8 mouse cellular contexts compared by ENCODE assay signal in the genomic region with DNA sequence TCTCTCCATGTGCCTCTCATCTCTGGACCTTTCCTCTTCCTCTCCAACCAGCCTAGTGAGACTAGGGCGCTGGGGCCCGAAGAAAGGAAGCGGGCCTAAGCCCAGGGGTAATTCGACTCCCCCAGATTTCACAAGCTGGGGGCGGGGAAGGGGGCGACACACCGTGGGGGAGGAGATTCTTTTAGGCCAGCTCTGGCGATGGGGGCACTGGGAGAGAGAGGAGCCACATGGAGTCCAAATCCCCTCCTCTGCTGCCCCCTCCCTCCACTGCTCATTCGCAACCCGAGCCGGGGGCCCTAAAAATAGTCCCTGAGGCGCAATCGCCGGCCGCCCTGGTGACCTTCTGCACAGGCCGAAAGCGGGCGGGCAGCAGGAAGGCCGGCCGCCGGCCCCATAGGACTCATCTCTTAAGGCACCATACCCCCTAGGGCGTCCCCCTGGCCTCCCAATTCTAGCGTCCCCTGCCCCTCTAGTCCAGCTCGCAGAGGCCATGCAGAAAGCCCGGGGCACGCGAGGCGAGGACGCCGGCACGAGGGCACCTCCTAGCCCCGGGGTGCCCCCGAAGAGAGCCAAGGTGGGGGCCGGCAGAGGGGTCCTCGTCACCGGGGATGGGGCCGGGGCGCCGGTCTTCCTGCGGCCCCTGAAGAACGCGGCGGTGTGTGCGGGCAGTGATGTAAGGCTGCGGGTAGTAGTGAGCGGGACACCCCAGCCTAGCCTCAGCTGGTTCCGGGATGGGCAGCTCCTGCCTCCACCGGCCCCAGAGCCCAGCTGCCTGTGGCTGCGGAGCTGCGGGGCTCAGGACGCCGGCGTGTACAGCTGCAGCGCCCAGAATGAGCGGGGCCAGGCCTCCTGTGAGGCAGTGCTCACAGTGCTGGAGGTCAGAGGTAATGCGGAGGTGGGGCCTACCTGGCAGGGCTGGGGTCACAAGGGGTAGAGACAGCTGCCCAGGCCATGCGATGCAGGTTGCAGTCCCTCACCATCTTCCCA. TPM values are rescaled to one million over a fixed set of nuclear protein-coding genes. Genes with fewer than 3 reads are reported as not detected.
DNase-seq lines count a peak whose midpoint lies in the region; ATAC-seq and TF ChIP-seq lines count a peak whose summit lies in the region.

A gene (plus strand): TSS at position 348 of the 987 bp plus-strand sequence.

- no peak for TF ChIP-seq CTCF in layer of hippocampus, adult 2 months (conservative IDR thresholded peaks at IDR 0.05)
- TF ChIP-seq CTCF in intestine, postnatal 0 days (IDR thresholded peaks at IDR 0.05; ENCODE audit: low read depth) = no peak

- H3K4me1 ChIP-seq in brown adipose tissue, adult 24 weeks (ENCODE audit: control insufficient read depth, insufficient read depth, insufficient read length, low read length) = peaks cover 4% of the 10 kb centered on the region; the same call in 1 of the 2 replicates
- no peaks in the 10 kb centered on the region for H3K4me1 ChIP-seq in intestine, postnatal 0 days (replicated peaks; ENCODE audit: control insufficient read depth, insufficient read depth, low read length)
- H3K4me1 ChIP-seq in midbrain, embryonic 14.5 days (ENCODE audit: control insufficient read depth, insufficient read depth, low read length) = peaks cover 24% of the 10 kb centered on the region; the same call in 1 of the 2 replicates

- WGBS in intestine, postnatal 0 days = 27% methylated on average over 57 of the region's 57 CpGs
- WGBS in midbrain, embryonic 14.5 days = 9% methylated on average over 57 of the region's 57 CpGs

- no peak for DNase-seq in layer of hippocampus, adult 2 months (ENCODE audit: low spot score in 2 of 2)
- no peak for DNase-seq in layer of hippocampus, adult 11-12 months (ENCODE audit: low spot score)
- no peak for DNase-seq in midbrain, embryonic 14.5 days
- DNase-seq in thymus, adult 18-20 months = no peak

- peak; percentile 25; the same call in 1 of the 2 replicates for ATAC-seq in granulocyte monocyte progenitor cell, adult 5-6 weeks (replicated peaks; ENCODE audit: poor library complexity, severe bottlenecking)
- no peak for ATAC-seq in intestine, postnatal 0 days
- ATAC-seq in midbrain, embryonic 14.5 days (ENCODE audit: low FRiP score, low TSS enrichment) = peak; percentile 46; the same call in 1 of the 2 replicates
- no peak for ATAC-seq in erythroblast, adult 5-6 weeks (replicated peaks; ENCODE audit: low FRiP score, poor library complexity, severe bottlenecking)

- H3K9ac ChIP-seq in intestine, postnatal 0 days (ENCODE audit: low read depth, low read length) = no peak within 1 kb of the TSS
- H3K9ac ChIP-seq in midbrain, embryonic 14.5 days (replicated peaks; ENCODE audit: low read length) = peak within 1 kb of the TSS; percentile 4; the same call in 1 of the 2 replicates

- H3K9me3 ChIP-seq in intestine, postnatal 0 days (ENCODE audit: control insufficient read depth) = no peaks in the 10 kb centered on the region
- no peaks in the 10 kb centered on the region for H3K9me3 ChIP-seq in midbrain, embryonic 14.5 days (ENCODE audit: control insufficient read depth, low read length)

- no peak within 1 kb of the TSS for H3K27ac ChIP-seq in layer of hippocampus, adult 2 months
- H3K27ac ChIP-seq in brown adipose tissue, adult 24 weeks (replicated peaks; ENCODE audit: low read depth, low read length) = peak within 1 kb of the TSS; percentile 36
- no peak within 1 kb of the TSS for H3K27ac ChIP-seq in intestine, postnatal 0 days (ENCODE audit: low read depth, low read length)
- H3K27ac ChIP-seq in midbrain, embryonic 14.5 days (replicated peaks; ENCODE audit: low read depth, low read length) = no peak within 1 kb of the TSS

- H3K27me3 ChIP-seq in intestine, postnatal 0 days (replicated peaks; ENCODE audit: control insufficient read depth, insufficient read depth, low read length) = peaks cover 13% of the 10 kb centered on the region; the same call in 1 of the 2 replicates
- peaks cover 2% of the 10 kb centered on the region for H3K27me3 ChIP-seq in midbrain, embryonic 14.5 days (ENCODE audit: control insufficient read depth, insufficient read depth, low read length)

- no peaks in the 10 kb centered on the region for H3K36me3 ChIP-seq in intestine, postnatal 0 days (ENCODE audit: control insufficient read depth, insufficient read depth)
- H3K36me3 ChIP-seq in midbrain, embryonic 14.5 days (ENCODE audit: control insufficient read depth, insufficient read depth, low read length) = no peaks in the 10 kb centered on the region

- H3K4me2 ChIP-seq in intestine, postnatal 0 days (replicated peaks; ENCODE audit: low read depth) = peak within 1 kb of the TSS; percentile 24; the same call in 1 of the 2 replicates
- H3K4me2 ChIP-seq in midbrain, embryonic 14.5 days (ENCODE audit: low read length) = peak within 1 kb of the TSS; percentile 47

- H3K4me3 ChIP-seq in layer of hippocampus, adult 2 months = no peak within 1 kb of the TSS
- peak within 1 kb of the TSS; percentile 45 for H3K4me3 ChIP-seq in brown adipose tissue, adult 24 weeks (ENCODE audit: insufficient read depth, low read depth, low read length)
- no peak within 1 kb of the TSS for H3K4me3 ChIP-seq in intestine, postnatal 0 days (ENCODE audit: low read depth, low read length)
- 0 out of 2 replicates have a peak within 1 kb of the TSS, but pooled peaks have one; percentile 14 for H3K4me3 ChIP-seq in midbrain, embryonic 14.5 days (replicated peaks; ENCODE audit: low read depth, low read length)

RNA-seq across cellular contexts. Expression of the gene that starts here (rescaled TPM):
- 100 to 1,000 TPM; 168 to 179 TPM for total RNA-seq in layer of hippocampus, adult 2 months (2021)
- 5.7 and 11.3 TPM in 2 replicates for polyA plus RNA-seq in brown adipose tissue, adult 24 weeks (2012; ENCODE audit: insufficient read depth, insufficient read length, missing spikeins)
- not detected in 2 replicates for total RNA-seq in granulocyte monocyte progenitor cell, adult 5-6 weeks (2014; fragmentation: Nextera tagmentation)
- 0.05 TPM in 1 of 2 replicates, not detected in the other for total RNA-seq in granulocyte monocyte progenitor cell, adult 5-6 weeks (2017)
- polyA plus RNA-seq in intestine, postnatal 0 days (2015; fragmentation: Nextera tagmentation; extraction: Ambion mirVana) = 20.1 and 21.3 TPM in 2 replicates
- polyA plus RNA-seq in midbrain, embryonic 14.5 days (2014; fragmentation: Nextera tagmentation; extraction: Ambion mirVana) = 15.6 and 19.4 TPM in 2 replicates
- total RNA-seq in erythroblast, adult 5-6 weeks (2015; ENCODE audit: low replicate concordance) = not detected in 2 replicates
- total RNA-seq in erythroblast, adult 5-6 weeks (2017; ENCODE audit: low replicate concordance) = 1.7 TPM in 1 of 2 replicates, not detected in the other

Comparison
In these comparisons a context has a peak if more than half of its experiments do, and no peak if none do; other contexts are left out.
1. RNA of the gene that starts here (total RNA-seq): 168 to 179 TPM in layer of hippocampus, adult 2 months; 0.05 TPM in granulocyte monocyte progenitor cell, adult 5-6 weeks and 1.7 TPM in erythroblast, adult 5-6 weeks; every median in the first group is over 10 times any median in the second.
2. Peak in ATAC-seq in granulocyte monocyte progenitor cell, adult 5-6 weeks; RNA of the gene not detected or under 1 TPM.
3. H3K4me3 ChIP-seq: peak in brown adipose tissue, adult 24 weeks (single experiment) and midbrain, embryonic 14.5 days (single experiment); none in layer of hippocampus, adult 2 months (single experiment) and intestine, postnatal 0 days (single experiment).